Mouse (Mus musculus) hindbrain, embryonic 11.5 days (tissue): ENCODE data around the gene Myrfl. TPM values are rescaled to one million over a fixed set of nuclear protein-coding genes. Genes with fewer than 3 reads are reported as not detected.

Experiments
- ATAC-seq: fragments of 200-750 bp; cut with Nextera tagmentation; 2 replicates; pipeline ENCODE4 v1.8.0; 2017; ENCODE audit warnings: mild to moderate bottlenecking, moderate TSS enrichment, moderate library complexity; ENCODE audit not compliant: low FRiP score
- DNase-seq: peaks from one replicate; pipeline ENCODE4 v3.0.0-alpha.2; 2015; ENCODE audit warnings: low spot score
- H3K27ac ChIP-seq: fragments of 300-500 bp; sonication (generic); 2 replicates; pipeline ENCODE4 v1.5.1; 2014; ENCODE audit warnings: mild to moderate bottlenecking, low read depth, low read length
- H3K27me3 ChIP-seq: fragments of 300-500 bp; sonication (generic); 2 replicates; pipeline ENCODE4 v1.6.1; 2014; ENCODE audit warnings: mild to moderate bottlenecking, low read length, moderate library complexity, mixed read lengths; ENCODE audit not compliant: control insufficient read depth, insufficient read depth
- H3K36me3 ChIP-seq: fragments of 300-500 bp; sonication (generic); 2 replicates; pipeline ENCODE4 v1.6.1; 2014; ENCODE audit warnings: mild to moderate bottlenecking, low read length, moderate library complexity, mixed read lengths; ENCODE audit not compliant: control insufficient read depth, insufficient read depth
- H3K4me1 ChIP-seq: fragments of 300-500 bp; sonication (generic); replicated peaks from 2 replicates; pipeline ENCODE4 v1.6.1; 2014; ENCODE audit warnings: low read length, mixed read lengths; ENCODE audit not compliant: control insufficient read depth, insufficient read depth
- H3K4me2 ChIP-seq: fragments of 300-500 bp; sonication (generic); replicated peaks from 2 replicates; pipeline ENCODE4 v1.6.1; 2014; ENCODE audit warnings: mild to moderate bottlenecking, low read depth, low read length
- H3K4me3 ChIP-seq: fragments of 300-500 bp; sonication (generic); 2 replicates; pipeline ENCODE4 v1.5.1; 2014; ENCODE audit warnings: low read depth, low read length
- H3K9ac ChIP-seq: fragments of 300-500 bp; sonication (generic); 2 replicates; pipeline ENCODE4 v1.6.1; 2014; ENCODE audit warnings: low read depth, low read length
- H3K9me3 ChIP-seq: fragments of 300-500 bp; sonication (generic); 2 replicates; pipeline ENCODE4 v1.6.1; 2016; ENCODE audit warnings: low read length; ENCODE audit not compliant: control insufficient read depth
- WGBS: fragments of 180-500 bp; shearing (Covaris S2); extraction: QIAGEN DNeasy Blood & Tissue Kit; methylation state at CpG from one replicate; pipeline ENCODE4 v1.1.7; 2014; 5-methylcytosine and 5-hydroxymethylcytosine counted together
- polyA plus RNA-seq: library from polyadenylated mRNA; unstranded; fragments of >200 nt; fragmentation: Nextera tagmentation; extraction: Ambion mirVana; gene quantifications from 2 replicates; pipeline ENCODE4 v1.2.1, GENCODE M21; 2014

The Myrfl gene
- polyA plus RNA-seq, 1 experiment from 2014 or later = 0.17 TPM

DNA sequence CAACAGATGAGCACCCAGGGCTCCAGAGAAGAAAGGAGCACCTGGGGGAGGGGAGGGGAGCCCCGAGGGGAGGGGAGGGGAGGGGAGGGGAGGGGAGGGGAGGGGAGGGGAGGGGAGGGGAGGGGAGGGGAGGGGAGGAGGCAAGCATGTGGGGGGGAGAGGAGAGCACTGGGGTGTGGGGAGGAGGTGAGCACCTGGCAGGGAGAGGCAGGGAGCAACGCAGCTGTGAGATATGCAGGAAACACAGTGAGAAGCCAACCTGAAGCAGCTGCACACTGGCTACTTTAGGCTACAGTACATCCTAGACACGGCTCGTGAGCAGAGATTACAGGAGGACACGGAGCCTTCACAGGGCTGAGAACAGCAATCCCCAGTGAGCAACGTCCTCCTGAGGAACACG lies 34.2 kb upstream of the Myrfl start:
- H3K4me1 ChIP-seq = no peaks in the 10 kb centered on the region
- no peaks in the 10 kb centered on the region for H3K27me3 ChIP-seq
- H3K36me3 ChIP-seq = 0 out of 2 replicates have a peak, but pooled peaks cover 4% of the 10 kb centered on the region
- 83% methylated on average over 6 of the region's 7 CpGs for WGBS
- no peak overlapping the region for H3K9ac ChIP-seq
- no peak for ATAC-seq
- H3K4me2 ChIP-seq = no peak overlapping the region
- no peak overlapping the region for H3K4me3 ChIP-seq
- no peak overlapping the region for H3K27ac ChIP-seq
- DNase-seq = no peak
- H3K9me3 ChIP-seq = no peaks in the 10 kb centered on the region

DNA sequence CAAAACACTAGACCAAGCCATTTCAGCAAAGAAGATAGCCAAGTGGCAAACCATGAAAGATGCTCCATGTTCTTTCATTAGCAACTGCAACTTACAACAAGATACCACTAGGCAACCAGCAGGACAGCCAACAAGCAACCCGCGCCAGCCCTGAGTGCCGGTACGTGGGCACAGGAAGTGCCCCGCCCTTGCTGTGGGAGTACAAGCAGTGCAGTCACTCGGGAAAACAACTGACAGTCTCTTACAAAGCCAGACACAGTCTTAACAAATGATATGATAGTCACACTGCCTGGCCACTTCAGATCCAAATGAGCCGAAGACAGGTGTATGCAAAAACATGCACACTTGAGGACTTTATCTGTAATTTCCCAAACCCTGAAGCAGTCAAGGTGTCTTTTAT lies 33.8 kb upstream of the Myrfl start:
- 0 out of 2 replicates have a peak, but pooled peaks cover 4% of the 10 kb centered on the region for H3K36me3 ChIP-seq
- H3K4me1 ChIP-seq = no peaks in the 10 kb centered on the region
- 88% methylated on average over 7 of the region's 7 CpGs for WGBS
- ATAC-seq (no peak), DNase-seq (no peak)
- H3K9ac ChIP-seq = no peak overlapping the region
- H3K27ac ChIP-seq = no peak overlapping the region
- H3K27me3 ChIP-seq = no peaks in the 10 kb centered on the region
- no peak overlapping the region for H3K4me2 ChIP-seq
- no peaks in the 10 kb centered on the region for H3K9me3 ChIP-seq
- H3K4me3 ChIP-seq = no peak overlapping the region

DNA sequence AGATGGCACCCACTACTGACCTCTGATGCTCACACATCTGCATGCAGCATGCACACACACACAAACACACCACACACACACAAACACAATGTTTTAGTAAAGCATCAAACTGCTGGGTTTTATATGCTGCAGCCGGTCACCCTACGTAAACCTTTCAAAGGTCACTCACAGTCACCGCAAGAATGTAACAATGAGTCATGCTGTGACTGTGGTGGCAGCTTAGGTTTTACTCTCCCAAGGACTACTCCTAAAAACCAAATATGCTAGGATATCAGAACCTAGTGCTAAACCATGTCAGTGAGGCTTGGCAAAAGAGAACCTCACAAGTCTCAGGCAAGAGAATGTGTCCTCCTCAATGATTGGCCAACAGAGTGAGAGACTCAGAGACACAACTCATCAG lies 32.1 kb upstream of the Myrfl start:
- Histone ChIP-seq H3K9ac (no peak overlapping the region), H3K9me3 (no peaks in the 10 kb centered on the region), H3K4me2 (no peak overlapping the region), H3K27me3 (no peaks in the 10 kb centered on the region), H3K27ac (no peak overlapping the region), H3K4me1 (no peaks in the 10 kb centered on the region), H3K4me3 (no peak overlapping the region), H3K36me3 (peaks cover 5% of the 10 kb centered on the region; the same call in 1 of the 2 replicates)
- no peak for ATAC-seq
- WGBS = 89% methylated on average over 3 of the region's 3 CpGs
- DNase-seq = no peak

GRCm38 (mm10) chr10:116926428-116927113 lies 29.9 kb upstream of the Myrfl start:
- Histone ChIP-seq H3K27me3 (no peaks in the 10 kb centered on the region), H3K4me3 (no peak overlapping the region), H3K9me3 (no peaks in the 10 kb centered on the region), H3K27ac (no peak overlapping the region), H3K9ac (no peak overlapping the region), H3K36me3 (peaks cover 8% of the 10 kb centered on the region; the same call in 1 of the 2 replicates), H3K4me1 (no peaks in the 10 kb centered on the region), H3K4me2 (no peak overlapping the region)
- DNase-seq (no peak), ATAC-seq (no peak)
- WGBS = 92% methylated on average over 11 of the region's 11 CpGs

GRCm38 (mm10) chr10:116923651-116924495 lies 27.2 kb upstream of the Myrfl start:
- Histone ChIP-seq H3K27ac (no peak overlapping the region), H3K36me3 (peaks cover 8% of the 10 kb centered on the region; the same call in 1 of the 2 replicates), H3K4me1 (no peaks in the 10 kb centered on the region), H3K4me2 (no peak overlapping the region), H3K4me3 (no peak overlapping the region), H3K9ac (no peak overlapping the region), H3K27me3 (no peaks in the 10 kb centered on the region), H3K9me3 (no peaks in the 10 kb centered on the region)
- 94% methylated on average over 19 of the region's 19 CpGs for WGBS
- DNase-seq = no peak
- ATAC-seq = no peak

GRCm38 (mm10) chr10:116922161-116922560 lies 25.4 kb upstream of the Myrfl start:
- DNase-seq = no peak
- Histone ChIP-seq H3K4me1 (no peaks in the 10 kb centered on the region), H3K4me3 (no peak overlapping the region), H3K27ac (no peak overlapping the region), H3K9me3 (no peaks in the 10 kb centered on the region), H3K27me3 (no peaks in the 10 kb centered on the region), H3K36me3 (peaks cover 4% of the 10 kb centered on the region; the same call in 1 of the 2 replicates), H3K9ac (no peak overlapping the region), H3K4me2 (no peak overlapping the region)
- ATAC-seq = no peak
- WGBS = 93% methylated on average over 15 of the region's 15 CpGs

GRCm38 (mm10) chr10:116921416-116921815 lies 24.7 kb upstream of the Myrfl start:
- Histone ChIP-seq H3K9me3 (no peaks in the 10 kb centered on the region), H3K9ac (no peak overlapping the region), H3K4me3 (no peak overlapping the region), H3K36me3 (peaks cover 4% of the 10 kb centered on the region; the same call in 1 of the 2 replicates), H3K27me3 (no peaks in the 10 kb centered on the region), H3K4me1 (no peaks in the 10 kb centered on the region), H3K27ac (no peak overlapping the region), H3K4me2 (no peak overlapping the region)
- DNase-seq = no peak
- 86% methylated on average over 15 of the region's 15 CpGs for WGBS
- no peak for ATAC-seq

- Histone ChIP-seq H3K4me2 (no peak overlapping the region), H3K9me3 (no peaks in the 10 kb centered on the region), H3K36me3 (peaks cover 4% of the 10 kb centered on the region; the same call in 1 of the 2 replicates), H3K9ac (no peak overlapping the region), H3K4me3 (no peak overlapping the region), H3K27me3 (no peaks in the 10 kb centered on the region), H3K27ac (no peak overlapping the region), H3K4me1 (no peaks in the 10 kb centered on the region)
- WGBS = 95% methylated on average over 8 of the region's 8 CpGs
- DNase-seq = no peak
- ATAC-seq = no peak
Measured at GRCm38 (mm10) chr10:116920641-116921040, 23.9 kb upstream of the Myrfl start.
